Mouse (Mus musculus) spleen, postnatal 4 days (tissue): Measurements from ENCODE around the gene Gm21887.
"Not testable (repeated sequence)": the region's sequence is repeated elsewhere in the genome, so short reads cannot be mapped to it uniquely, and the experiment has no call there.

ENCODE experiments used
- DNase-seq, 2 experiments: peaks; one replicate each; pipeline ENCODE4 v3.0.0; 2022; ENCODE audit warnings: low spot score in 2 of 2

The Gm21887 gene

GRCm38 (mm10) chrX:169983401-169984165 is 25.9 kb upstream of the Gm21887 start:
- peak; percentile 43 to 63 for DNase-seq

DNA sequence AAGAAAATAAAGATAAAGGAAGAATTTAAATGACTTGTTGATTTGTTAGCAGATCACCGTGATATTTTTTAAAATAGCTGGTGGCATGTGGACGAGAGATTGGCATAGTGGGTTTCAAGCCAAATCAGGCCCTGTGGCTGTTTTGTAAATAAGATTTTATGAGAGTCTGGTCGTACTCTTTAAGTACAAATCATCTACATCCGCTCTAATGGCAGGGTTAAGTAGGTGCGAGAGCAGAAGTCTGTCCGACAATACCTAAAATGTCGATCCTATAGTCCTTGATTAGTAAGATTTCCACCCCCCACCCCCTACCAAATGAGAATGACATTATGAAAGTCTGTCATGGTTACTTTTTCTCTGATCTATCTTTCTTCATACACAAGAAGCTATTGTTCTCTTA is 25.1 kb upstream of the Gm21887 start:
- peak; percentile 13 to 51 for DNase-seq

- peak; percentile 55 to 66 for DNase-seq
Measured at GRCm38 (mm10) chrX:169984853-169985252, 24.6 kb upstream of the Gm21887 start.

DNA sequence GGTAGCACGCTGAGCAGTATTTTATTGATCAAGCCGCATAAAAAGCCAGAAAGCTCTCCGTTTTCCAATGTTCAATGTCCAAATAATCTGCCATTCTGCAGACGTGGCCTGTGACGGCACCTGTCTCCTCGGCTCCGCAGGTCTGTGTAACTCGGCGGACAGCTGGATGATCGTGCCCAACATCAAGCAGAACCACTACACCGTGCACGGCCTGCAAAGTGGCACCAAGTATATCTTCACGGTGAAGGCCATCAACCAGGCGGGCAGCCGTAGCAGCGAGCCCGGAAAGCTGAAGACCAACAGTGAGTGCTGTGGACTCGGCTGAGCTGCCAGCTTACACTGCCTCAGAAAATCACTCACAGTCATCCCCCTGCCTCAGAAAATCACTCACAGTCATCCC is 23.7 kb upstream of the Gm21887 start:
- DNase-seq = peak; percentile 62 to 83

DNA sequence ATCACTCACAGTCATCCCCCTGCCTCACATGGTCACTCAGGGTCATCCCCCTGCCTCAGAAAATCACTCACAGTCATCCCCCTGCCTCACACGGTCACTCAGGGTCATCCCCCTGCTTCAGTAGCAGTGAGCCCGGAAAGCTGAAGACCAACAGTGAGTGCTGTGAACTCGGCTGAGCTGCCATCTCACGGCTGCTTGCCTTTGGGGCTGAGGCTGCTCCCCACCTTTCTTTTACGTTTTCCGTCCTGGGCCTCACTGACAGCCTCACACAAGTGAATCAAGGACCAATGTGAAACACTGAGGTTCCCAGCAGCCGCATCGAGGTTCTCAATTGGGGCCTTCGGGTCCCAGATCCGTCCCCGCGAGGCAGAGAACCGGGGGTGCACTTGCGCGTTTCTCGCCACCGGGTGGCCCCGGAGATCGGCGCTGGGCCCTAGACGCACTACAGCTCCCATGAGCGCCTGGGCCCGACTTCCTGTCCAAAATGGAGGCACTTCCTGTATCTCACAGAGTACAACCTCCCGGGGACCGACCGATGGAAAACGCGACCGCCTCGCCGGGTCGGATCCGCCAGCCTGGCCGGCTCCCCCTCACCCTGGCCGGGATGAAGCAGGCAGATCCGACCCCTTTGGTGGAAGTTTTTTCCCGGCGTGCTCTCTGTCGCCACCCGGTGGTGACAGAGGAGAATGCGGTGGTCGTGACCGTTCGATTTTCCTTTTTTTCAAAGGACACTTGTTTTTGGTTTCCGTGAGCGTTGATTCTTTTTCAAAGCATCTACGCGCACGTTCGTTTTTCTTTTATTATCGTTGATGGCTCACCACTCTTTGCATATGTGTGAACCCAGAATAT is 22.7 kb upstream of the Gm21887 start:
- DNase-seq = peak; percentile 87 to 92

GRCm38 (mm10) chrX:169987368-169987837 is 22.1 kb upstream of the Gm21887 start:
- DNase-seq = peak; percentile 76 to 88

DNA sequence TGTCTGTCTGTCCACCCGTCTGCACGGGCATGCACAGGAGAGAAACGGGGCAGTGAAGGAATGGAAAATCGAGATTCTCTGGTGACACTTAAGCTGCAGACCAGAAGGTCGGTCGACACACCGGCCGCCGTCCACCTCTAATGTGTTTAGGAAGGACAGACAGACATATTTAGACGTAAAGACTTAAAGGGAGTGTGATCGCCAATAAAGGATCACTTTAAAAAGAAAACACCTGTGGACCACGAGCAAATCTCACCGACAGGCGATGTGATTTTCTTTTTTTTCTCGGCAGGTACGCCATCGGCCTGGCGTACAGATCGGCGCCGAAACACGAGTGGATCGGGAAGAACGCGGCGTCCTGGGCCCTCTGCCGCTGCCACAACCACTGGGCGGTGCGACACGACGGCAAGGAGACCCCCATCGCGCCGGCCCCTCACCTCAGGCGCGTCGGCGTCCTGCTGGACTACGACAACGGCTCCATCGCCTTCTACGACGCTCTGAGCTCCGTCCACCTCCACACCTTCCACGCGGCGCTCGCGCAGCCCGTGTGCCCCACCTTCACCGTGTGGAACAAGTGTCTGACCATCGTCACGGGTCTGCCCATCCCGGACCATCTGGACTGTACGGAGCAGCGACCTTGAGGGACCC is 20.8 kb upstream of the Gm21887 start:
- peak; percentile 69 to 85 for DNase-seq

- DNase-seq = not testable (repeated sequence)
Measured at GRCm38 (mm10) chrX:169989219-169989595, 20.3 kb upstream of the Gm21887 start.

GRCm38 (mm10) chrX:169989691-169990631 is 19.5 kb upstream of the Gm21887 start:
- peak; percentile 82 to 93 for DNase-seq

DNA sequence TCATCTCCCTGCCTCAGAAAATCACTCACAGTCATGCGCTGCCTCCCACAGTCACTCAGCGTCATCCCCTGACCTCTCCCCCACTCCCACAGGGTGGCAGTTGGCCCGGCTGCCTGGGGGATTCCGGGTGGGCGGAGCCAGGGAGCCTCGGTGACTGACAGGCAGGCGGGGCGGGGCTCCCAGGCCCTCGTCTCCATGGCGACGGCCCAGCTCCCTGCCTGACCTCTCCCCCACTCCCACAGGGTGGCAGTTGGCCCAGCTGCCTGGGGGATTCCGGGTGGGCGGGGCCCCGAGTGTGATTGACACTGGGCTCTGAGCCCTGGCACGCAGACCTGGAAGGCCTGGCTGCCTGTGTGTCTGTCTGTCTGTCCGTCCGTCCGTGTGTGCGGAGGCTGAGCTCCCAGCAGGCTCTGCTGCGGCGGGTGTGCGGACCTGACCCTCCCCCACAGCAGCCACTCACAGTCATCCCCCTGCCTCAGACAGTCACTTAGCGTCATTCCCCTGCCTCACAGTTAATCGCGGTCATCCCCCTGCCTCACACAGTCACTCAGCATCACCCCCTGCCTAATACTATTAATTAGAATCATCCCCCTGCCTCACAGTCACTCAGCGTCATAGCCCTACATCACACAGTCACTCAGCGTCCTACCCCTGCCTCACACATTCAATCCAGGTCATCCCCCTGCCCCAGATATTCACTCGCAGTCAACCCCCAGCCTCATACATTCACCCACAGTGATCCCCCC is 18.2 kb upstream of the Gm21887 start:
- DNase-seq = peak; percentile 96 to 97

DNA sequence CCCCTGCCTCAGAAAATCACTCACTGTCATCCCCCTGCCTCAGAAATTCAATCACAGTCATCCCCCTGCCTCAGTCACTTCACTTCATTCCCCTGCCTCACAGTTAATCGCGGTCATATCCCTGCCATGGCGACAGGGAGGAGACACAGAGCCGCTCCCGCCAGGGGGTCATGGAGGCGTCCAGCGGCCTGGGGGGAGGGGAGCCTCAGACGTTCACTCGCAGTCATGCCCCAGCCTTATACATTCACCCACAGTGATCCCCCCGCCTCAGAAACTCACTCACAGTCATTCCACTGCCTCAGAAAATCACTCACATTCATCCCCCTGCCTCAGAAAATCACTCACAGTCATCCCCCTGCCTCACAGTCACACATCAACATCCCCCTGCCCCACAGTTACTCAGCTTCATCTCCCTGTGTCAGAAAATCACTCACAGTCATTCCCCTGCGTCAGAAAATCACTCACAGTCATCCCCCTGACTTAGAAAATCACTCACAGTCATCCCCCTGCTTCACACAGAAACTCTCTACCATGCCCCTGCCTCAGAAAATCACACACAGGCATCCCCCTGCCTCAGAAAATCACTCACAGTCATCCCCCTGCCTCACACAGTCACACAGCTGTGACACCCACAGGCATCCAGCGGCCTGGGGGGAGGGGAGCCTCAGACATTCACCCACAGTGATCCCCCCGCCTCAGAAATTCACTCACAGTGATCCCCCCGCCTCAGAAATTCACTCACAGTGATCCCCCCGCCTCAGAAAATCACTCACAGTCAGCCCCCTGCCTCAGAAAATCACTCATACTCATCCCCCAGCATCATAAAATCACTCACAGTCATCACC is 17.2 kb upstream of the Gm21887 start:
- DNase-seq = peak; percentile 58 to 77

DNA sequence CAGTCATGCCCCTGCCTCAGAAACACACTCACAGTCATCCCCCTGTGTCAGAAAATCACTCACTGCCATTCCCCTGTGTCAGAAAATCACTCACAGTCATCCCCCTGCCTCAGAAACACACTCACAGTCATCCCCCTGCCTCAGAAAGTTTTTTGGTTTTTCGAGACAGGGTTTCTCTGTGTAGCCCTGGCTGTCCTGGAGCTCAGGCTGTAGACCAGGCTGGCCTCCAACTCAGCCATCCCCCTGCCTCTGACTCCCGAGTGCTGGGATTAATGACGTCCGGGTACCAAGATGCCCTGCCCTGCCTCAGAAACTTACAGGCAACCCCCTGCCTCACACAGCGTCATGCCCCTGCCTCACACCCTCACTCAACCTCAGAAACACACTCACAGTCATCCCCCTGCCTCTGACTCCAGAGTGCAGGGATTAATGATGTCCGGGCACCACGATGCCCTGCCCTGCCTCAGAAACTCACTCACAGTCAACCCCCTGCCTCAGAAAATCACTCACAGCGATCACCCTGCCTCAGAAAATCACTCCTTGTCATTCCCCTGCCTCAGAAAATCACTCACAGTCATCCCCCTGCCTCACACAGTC is 16.4 kb upstream of the Gm21887 start:
- DNase-seq = peak; percentile 67 to 77

DNA sequence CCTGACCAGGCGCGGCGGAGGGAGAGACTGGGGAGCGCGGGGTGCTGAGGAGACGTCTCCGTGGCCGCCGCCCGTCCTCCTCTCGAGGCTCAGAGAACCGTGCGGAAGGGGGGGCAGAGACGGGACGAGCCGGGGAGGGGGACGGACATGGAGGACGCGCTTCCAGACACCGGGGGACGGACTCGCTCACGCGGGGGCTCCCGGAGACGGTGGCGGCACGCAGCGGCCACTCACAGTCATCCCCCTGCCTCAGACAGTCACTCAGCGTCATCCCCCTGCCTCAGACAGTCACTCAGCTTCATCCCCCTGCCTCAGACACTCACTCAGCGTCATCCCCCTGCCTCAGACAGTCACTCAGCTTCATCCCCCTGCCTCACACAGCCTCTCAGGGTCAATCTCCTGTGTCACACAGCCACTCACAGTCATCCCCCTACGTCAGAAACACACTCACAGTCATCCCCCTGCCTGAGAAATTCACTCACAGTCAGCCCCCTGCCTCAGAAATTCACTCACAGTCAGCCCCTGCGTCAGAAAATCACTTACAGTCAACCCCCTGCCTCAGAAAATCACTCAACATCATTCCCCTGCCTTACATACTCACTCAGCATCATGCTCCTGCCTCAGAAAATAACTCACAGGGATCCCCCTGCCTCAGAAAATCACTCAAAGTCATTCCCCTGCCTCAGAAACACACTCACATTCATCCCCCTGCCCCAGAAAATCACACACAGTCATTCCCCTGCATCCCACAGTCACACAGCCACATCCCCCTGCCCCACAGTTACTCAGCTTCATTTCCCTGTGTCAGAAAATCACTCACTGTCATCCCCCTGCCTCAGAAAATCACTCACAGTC is 15.2 kb upstream of the Gm21887 start:
- DNase-seq = peak; percentile 83 to 91

- DNase-seq = peak; percentile 51 to 71
Measured at GRCm38 (mm10) chrX:169994866-169995711, 14.4 kb upstream of the Gm21887 start.

- peak; percentile 67 to 81 for DNase-seq
Measured at GRCm38 (mm10) chrX:169995909-169996521, 13.4 kb upstream of the Gm21887 start.

DNA sequence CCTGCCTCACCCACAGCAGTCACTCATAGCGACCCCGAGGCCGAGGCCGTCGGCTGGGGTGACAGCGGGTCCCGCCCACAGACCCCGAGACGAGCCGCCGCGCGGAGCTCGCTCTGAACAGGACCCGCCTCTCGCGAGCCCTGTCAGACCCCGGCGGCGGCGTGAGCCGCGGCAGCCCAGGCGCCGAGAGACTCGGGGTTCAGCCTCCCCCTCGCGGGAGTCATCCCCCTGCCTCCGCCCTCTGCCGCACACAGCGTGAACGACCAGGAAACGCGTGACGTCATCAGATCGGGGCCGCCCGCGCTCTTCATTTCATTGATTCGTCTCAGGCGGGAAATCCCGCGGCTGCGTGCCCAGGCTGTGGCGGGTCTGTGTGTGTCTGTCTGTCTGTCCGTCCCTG is 12.5 kb upstream of the Gm21887 start:
- peak; percentile 87 to 93 for DNase-seq

- peak; percentile 81 to 95 for DNase-seq
Measured at GRCm38 (mm10) chrX:169997456-169997853, 12.0 kb upstream of the Gm21887 start.
